Mouse (Mus musculus): ENCODE data around the gene Hspa5.
"Not testable (repeated sequence)": the region's sequence is repeated elsewhere in the genome, so short reads cannot be mapped to it uniquely, and the experiment has no call there.

The Hspa5 gene

DNA sequence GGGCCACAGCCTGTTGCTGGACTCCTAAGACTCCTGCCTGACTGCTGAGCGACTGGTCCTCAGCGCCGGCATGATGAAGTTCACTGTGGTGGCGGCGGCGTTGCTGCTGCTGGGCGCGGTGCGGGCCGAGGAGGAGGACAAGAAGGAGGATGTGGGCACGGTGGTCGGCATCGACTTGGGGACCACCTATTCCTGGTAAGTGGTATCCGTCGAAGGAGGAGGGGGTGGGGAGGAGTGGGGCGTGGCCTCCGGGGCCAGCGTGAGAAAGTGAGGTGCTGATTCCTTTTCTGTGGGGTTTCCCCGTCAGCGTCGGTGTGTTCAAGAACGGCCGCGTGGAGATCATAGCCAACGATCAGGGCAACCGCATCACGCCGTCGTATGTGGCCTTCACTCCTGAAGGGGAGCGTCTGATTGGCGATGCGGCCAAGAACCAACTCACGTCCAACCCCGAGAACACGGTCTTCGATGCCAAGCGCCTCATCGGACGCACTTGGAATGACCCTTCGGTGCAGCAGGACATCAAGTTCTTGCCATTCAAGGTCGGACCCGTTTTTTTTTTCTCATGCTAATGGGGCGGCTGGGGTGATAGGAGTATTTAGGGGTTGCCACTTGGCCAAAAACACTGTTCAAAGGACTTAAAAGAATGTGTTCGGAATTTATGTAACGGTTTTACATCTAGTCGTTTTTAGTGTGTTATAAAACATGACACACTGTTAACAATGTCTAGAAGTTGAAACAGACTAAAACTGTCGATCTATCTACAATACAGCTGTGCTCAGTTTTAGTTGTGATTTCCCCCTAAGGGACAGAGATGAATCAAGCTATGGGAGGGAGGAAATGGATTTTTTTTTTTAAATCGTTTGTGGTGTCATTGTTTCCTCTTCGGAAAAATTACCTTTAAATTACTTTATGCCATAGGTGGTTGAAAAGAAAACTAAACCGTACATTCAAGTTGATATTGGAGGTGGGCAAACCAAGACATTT, 774 bp downstream of the Hspa5 start:
- DNase-seq: no peak

DNA sequence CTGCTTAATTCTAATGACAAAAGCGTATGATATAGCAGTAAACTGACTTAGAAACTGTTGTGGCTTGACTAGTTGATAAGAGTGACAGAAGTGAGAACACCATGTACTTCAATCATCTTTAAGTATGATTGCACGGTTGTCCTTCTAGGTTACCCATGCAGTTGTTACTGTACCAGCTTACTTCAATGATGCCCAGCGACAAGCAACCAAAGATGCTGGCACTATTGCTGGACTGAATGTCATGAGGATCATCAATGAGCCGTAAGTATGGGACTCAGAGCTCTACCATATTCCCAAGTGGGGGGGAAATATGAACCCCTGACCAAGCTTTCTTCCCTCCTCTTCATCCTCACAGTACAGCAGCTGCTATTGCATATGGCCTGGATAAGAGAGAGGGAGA, 1.9 kb downstream of the Hspa5 start:
- DNase-seq: no peak

DNA sequence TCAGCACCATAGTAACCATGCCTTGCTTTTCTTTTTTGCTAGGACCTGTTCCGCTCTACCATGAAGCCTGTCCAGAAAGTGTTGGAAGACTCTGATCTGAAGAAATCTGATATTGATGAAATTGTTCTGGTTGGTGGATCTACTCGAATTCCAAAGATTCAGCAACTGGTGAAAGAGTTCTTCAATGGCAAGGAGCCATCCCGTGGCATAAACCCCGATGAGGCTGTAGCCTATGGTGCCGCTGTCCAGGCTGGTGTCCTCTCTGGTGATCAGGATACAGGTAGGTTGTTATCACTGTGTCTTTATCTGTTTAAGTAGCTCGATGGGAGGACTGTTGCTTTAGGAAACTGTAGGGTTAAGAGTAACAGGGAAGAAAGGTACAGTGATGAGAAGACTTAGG, 2.7 kb downstream of the Hspa5 start:
- no peak for DNase-seq

DNA sequence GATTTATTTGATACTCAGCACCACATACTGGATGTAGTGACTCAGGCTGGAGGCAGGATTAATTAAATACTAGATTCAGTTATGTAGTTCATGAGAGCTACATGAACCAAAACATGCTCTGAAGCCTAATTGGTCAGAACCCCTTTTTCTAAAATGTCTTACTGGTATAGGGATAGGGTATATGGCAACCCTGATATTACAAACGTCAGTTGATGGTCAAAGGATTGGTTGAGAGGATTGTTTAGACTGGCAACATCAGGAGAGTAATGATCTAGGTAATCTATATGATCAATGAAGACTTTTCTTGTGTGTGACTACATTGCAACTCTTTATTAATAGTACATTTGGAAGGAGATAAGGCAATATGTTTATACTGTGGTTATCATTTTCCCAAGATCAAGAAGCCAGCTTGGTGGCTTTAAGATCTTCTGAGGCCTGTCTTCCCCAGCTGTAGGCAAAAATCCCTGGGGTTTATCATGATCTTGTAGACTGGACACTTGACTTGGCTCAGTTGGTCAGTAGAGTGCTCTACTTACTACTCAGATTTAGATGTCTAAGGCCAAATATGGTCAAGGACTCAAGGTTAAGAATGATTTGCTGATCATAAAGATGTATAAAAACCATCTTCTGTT, 5.6 kb downstream of the Hspa5 start:
- no peak for DNase-seq

DNA sequence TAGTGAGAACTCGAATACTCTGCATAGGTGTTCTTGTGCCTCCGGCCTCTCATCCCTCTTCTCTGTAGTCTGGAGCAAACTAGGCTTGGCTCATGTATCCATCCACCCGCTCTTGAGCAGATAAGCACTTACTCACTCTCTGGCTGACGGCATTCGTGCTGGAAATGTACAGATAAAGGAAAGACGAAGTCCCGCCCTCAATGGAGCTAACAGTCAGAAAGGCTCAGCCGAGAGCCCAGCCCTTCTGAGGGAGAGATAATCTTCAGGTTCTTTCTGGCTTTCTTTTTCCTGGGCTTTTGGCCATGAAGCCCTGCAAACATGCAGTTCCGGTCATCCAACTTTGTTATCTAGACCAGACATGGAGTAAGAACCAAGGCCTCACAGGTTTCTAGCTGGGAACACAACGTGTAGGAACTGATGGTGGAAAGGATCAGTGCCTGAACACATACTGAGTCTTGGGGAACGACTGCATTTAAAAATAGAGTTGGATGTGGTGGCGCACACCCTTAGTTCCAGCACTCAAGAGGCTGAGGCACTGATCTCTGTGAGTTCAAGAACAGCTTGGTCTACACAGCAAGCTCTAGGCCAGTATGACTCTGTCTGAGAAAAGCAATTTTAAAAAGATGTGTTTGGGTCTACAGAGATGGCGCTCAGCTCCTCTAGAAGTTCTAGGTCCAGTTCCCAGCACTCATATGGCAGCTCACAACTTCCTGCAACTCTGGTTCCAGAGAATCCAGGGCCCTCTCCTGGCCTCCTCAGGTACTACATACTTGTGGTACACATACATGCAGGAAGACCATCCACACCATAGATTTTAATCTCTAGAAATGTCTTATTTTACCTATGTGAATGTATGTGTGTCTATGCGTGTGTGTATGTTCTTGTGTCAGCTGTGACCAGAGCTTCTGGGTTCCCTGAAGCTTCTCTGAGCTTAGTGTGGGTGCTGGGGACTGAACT, 11.6 kb downstream of the Hspa5 start:
- DNase-seq: no peak

DNA sequence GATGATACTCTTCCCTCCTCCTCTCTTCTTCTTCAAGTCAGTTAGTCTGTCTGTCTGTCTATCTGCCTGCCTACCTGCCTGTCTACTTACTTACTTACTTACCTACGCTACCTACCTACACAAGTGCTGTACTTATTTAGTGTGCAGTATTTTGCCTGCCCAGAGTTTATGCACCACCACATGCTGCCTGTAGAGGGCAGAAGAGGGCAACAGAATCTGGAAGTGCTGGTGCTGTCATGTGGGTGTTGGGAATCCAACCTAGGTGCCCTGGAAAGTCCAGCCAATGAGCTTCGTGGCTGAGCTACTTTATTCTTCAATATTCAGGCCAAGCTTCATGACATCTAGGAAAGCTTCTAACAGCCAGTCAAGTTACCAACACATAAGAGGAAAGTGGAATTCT, 12.3 kb downstream of the Hspa5 start:
- no peak for DNase-seq

DNA sequence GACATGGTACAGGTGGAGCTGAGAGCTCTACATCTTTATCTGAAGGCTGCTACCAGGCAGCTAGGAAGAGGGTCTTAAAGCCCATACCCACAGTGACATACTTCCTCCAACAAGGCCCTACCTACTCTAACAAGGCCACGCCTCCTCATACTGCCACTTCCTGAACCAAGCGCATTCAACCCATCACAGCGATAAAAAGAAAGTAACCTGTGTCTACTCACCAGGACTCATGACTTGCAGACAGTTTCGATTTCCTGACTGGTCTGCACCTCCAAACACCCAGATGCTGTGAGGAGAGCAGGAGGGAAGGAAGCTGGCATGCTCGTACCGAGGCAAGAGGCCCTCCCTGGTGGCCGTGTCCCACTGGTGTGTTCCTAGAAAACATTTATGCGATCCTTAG, 18.5 kb downstream of the Hspa5 start:
- no peak for DNase-seq

DNA sequence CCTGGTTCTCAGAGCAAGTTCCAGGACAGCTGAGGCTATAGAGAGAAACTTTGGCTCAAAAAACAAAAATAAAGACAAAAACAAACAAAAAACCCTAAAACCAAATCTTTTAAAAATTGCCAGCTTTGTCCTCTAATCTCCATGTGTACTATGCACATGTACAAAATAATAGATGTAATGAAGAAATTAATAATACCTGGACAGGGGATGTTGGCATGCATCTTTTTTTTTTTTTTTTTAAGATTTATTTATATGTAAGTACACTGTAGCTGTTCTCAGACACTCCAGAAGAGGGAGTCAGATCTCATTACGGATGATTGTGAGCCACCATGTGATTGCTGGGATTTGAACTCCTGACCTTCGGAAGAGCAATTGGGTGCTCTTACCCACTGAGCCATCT, 20.8 kb downstream of the Hspa5 start:
- DNase-seq: not testable (repeated sequence)

DNA sequence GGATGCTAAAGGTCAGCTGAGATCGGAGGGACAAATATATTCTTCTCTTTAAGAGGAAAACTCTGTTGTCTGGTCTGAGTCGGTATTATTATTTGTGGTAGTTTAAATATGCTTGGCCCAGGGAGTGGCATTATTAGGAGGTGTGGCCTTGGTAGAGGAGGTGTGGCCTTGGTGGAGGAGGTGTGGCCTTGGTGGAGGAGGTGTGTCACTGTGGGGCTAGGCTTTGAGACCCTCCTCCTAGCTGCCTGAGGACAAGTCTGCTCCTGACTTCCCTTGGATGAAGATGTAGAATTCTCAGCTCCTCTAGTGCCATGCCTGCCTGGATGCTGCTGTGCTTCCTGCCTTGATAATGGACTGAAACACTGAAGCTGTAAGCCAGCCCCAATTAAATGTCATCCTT, 22.7 kb downstream of the Hspa5 start:
- DNase-seq: no peak

DNA sequence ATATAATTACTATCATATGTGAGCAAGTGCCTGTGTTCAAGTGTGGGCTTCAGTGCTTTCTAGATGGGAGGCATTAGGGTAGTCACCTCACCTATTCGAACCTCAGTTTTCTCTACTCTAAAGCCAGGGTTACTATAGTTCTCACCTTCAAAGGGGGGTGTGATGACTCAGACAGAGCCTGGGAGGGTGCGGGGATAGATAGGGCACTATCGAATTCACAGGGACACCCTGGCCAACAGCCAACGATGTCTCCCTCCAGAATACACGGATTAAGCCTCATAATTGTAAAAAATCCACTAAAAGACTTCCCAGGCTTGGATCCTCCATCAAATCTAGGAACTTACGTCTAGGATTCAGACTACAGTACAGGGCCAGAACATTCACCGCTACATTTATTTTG, 23.7 kb downstream of the Hspa5 start:
- DNase-seq: no peak

DNA sequence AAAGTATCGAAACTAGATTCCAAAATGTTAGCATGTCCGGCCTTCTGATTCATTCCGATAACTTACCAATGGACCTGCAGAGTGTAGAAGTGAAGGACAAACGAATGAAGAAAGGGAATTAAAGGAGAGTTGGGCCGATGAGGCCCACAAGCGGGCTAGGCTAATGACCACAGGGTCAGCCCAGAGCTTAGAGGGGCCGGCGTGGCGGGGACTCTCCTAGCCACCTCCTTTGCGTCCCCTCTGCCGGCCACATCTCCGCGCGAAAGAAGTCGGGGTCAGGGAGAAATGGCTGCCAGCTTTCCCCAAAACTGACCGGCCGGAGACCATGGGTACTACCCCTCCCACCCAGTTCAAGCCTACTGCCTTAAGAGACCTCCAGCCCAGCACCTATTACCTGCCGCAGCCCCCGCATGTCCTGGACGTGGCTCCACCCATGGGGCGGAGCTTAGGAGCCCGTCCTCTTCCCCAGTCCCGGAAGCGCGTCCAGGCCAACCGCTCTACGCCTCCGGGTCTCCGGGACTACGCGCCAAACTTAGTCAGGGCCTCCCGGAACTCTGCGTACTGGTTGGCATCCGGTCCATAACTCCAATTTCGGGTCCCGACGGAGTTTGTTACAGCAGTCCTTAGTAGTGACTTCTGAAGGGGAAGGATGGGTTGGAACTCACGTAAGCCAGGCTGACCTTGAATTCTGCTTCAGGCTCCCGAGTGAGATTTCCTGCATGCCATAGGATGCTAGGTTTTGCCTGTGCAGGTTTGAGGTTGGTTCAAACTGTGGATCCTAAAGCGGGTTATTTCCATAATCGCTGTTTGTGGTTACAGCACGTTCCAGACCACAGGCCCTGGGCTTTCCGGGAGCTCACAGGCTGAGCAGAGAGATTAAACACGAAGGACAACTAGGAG, 27.8 kb downstream of the Hspa5 start, which contains the start of gene Rabepk:
Gene Rabepk, minus strand, starts transcription at position 556 of the 900 bp plus-strand sequence.
- peak; percentile 65 for DNase-seq

DNA sequence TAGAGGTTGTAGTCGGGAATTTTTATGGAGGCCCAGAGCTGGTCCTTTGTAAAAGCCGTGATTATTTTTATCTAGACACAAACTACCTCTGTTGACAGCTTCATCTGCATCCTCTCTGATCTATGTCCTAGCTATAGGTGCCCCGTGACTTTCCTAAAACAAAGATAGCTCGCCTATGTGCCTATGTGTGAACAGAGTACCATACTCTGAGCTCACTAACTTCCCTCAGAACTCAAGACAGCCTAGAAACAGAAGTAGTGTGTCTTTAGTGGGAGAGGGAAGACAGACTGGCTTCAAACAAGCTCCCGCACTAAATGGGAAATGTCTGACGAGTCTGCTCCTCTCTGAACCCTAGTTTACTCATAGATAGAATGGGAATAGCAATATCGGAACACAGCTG, 28.6 kb downstream of the Hspa5 start:
- DNase-seq: no peak

DNA sequence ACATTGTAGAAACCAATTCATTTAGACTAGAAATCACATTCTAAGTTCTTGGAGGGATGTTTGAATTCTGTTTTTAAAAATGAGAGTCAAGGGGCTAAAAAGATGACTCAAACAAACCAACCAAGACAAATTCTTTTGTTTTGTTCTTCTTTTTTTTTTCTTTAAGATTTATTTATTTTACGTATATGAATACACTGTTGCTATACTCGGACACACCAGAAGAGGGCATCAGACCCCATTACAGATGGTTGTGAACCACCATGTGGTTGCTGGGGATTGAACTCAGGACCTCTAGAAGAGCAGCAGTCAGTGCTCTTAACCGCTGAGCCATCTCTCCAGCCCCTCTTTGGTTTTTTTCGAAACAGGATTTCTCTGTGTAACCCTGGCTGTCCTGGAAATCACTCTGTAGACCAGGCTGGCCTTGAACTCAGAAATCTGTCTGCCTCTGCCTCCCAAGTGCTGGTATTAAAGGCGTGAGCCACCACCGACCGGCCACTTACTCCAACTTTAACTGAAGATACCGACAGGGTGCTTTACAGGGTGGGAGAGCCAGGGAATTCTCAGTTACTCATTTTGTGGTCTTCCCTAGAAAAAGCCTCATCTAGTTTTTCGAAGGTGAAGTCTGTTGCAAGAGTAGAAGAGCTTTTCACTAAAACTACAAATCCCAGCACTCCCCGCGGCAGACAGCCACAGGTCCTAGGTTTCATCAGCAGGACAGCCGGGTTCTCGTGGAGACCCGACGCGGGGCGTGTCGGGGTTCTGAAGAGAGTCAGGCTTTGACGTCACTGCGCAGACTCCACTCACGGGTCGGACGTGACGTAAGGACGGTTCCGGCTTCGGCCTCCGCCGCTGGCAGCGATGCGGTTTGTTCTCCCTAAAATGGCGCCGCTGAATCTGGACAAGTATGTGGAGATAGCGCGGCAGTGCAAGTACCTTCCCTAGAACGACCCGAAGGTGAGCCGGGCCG, 30.0 kb downstream of the Hspa5 start:
- peak; percentile 97 for DNase-seq

DNA sequence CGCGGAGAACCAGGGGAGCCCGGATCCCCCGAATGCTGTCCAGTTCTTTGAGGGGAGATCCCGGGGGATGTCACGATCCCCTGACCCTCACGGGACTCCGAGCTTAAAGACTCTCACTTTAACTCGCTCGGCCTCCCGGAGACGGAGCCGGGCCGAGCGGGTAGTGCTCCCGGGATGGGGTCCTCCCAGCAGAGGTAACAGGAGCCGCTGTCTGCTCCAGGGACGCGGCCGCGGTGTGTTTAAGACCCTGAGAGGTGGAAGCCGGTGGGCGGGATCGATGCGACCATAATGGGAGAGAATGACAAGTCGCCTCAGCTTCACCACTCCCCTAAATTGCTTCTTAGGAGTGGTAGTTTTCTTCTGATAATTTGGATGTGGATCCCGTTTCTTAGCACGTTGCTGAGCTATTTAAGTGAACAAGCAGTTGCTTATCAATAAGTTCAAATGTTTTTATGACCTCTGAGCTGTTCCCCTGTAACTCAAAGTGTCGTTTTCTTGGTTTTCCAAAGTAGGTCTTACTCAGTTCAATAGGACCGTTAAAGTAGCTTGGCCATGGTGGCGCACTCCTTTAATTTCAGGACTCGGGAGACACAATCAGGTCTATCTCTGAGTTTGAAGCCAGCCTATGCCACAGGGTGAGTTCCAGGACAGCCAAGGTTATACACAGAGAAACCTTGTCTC, 30.9 kb downstream of the Hspa5 start:
- not testable (repeated sequence) for DNase-seq

DNA sequence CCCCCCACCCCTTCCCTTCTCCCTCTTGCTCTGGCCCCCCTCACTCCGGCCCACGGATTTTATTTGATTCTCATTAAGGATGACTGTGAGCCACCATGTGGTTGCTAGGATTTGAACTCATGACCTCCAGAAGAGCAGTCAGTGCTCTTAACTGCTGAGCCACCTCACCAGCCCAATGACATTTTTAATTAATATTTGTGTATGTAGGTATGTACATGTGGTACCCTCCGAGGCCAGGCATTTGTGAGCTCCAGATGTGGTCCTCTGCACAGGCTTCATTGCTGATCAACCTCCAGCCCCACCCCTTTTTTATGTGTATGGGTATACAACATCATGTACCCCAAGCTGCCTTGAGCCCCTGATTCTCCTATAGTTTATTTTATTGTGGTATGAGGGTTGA, 32.0 kb downstream of the Hspa5 start:
- DNase-seq: no peak

DNA sequence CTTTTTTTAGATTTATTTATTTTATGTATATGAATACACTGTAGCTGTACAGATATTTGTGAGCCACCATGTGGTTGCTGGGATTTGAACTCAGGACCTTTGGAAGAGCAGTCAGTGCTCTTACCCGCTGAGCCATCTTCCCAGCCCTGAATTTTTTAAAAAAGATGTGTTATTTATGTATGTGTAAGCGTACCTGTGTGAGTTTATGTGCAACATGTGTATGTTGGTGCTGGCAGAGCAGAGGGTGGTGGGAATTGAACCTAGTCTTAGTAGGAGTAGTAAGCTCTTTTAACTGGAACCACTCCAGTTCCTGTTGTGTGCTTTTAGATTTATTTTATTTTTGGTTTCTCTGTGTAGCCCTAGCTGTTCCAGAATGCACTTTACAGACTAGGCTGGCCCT, 32.4 kb downstream of the Hspa5 start:
- no peak for DNase-seq

DNA sequence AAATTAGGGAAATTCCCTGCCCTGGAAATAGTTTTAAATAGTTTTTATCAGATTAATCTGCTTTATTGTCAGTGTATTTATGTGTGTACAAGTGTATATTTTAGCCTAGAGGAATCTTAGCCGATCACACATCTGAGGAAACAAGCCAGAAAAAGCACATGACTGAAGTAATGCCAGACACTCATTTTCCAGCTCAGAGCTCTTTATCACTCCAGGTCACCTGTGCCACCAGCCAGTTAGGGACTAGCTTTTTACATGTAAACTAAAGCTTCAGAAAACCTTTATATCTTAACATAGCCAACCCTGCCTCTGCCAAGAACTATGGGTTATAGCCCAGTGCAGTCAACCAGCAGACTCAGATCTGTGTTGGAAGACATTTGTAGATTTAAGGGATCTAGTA, 33.0 kb downstream of the Hspa5 start:
- no peak for DNase-seq

DNA sequence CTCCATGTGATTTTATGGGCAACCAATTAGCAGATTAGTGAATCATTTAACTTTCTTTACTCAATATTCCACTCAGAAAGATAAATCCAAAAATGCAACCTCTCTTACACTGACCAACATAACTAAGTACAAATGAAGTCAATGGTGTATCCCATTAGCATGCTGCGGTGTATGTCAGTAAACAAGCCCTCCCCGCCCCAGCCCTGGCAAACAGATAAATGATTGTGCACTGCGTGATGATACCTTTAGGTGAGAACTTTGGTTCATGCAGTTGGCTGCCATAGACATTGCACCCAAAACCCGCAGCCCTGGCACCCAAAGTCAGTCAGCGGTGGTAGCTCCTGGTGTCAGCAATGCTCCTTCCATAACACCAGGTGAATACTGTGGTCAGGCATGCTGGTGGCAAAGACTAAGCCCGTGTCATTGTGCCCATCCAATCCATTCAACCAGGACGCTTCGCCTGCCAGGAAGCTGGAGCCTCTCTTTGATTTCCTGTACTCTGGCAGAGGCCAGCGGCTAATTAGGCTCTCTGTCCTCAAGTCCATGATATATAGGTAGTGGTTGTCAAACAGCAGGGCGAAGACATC, 33.7 kb downstream of the Hspa5 start:
- no peak for DNase-seq

DNA sequence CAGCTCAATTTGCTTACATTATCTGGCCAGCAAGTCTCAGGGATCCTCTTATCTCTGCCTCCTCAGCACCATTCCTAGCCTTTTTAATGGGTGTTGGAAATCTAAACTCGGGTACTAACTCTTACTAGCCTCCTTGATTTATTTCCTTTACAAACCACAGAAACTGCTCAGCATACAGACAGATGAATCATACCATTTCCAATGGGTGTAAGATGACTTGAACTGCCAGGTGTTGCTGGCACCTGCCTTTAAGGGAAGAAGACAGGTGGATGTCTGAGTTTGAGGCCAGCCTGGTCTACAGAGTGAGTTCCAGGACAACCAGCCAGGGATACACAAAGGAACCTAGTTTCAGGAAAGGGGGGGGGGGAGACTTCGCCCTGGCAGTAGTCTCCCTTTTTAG, 36.3 kb downstream of the Hspa5 start:
- no peak for DNase-seq

DNA sequence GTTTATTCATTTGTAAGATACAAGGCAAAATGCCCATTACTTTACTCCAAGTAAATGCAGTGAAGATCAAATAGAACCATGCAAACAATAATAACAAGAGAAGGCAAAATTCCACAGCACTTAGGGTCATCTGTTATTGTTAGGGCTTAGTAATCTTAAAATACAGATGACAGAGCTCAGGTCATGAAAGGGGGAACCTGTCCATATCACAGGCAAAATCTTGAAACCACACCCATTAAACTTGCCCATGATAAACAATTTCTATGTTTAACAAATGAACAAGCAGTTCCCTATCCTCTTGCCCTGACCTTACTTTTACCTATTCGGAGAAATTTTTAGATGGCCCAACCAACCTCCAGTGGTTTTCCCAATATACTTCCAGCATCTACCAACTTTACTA, 37.8 kb downstream of the Hspa5 start:
- no peak for DNase-seq

Measured in right cerebral cortex, postnatal 14 days (tissue).